Mouse (Mus musculus): ENCODE data around the gene Mpeg1.

Gene Mpeg1

GRCm38 (mm10) chr19:12460282-12461249 lies at the start of gene Mpeg1:
Gene Mpeg1, plus strand, starts transcription at chr19:12460779.
- no peak for DNase-seq (ENCODE audit: low spot score)

GRCm38 (mm10) chr19:12413737-12414136 lies 46.8 kb upstream of the Mpeg1 start:
- DNase-seq (ENCODE audit: low spot score), result peak; percentile 10

- DNase-seq (ENCODE audit: low spot score), result no peak
These were observed 43.2 kb upstream of the Mpeg1 start, which contains the start of gene Olfr1441 for GRCm38 (mm10) chr19:12417361-12417760. Gene Olfr1441, plus strand, starts transcription at chr19:12417433.

GRCm38 (mm10) chr19:12418312-12418711 lies 42.3 kb upstream of the Mpeg1 start:
- DNase-seq (ENCODE audit: low spot score), result no peak

GRCm38 (mm10) chr19:12420555-12420954 lies 40.0 kb upstream of the Mpeg1 start:
- DNase-seq (ENCODE audit: low spot score), result no peak

GRCm38 (mm10) chr19:12421680-12422079 lies 38.9 kb upstream of the Mpeg1 start:
- DNase-seq (ENCODE audit: low spot score), result no peak

GRCm38 (mm10) chr19:12427101-12427500 lies 33.5 kb upstream of the Mpeg1 start:
- no peak for DNase-seq (ENCODE audit: low spot score)

GRCm38 (mm10) chr19:12427605-12428004 lies 33.0 kb upstream of the Mpeg1 start, which contains the start of gene Pfpl:
Gene Pfpl, plus strand, starts transcription at chr19:12427905.
- no peak for DNase-seq (ENCODE audit: low spot score)

- peak; percentile 67 for DNase-seq (ENCODE audit: low spot score)
These were observed 27.5 kb upstream of the Mpeg1 start for GRCm38 (mm10) chr19:12433033-12433432.

- DNase-seq (ENCODE audit: low spot score), result no peak
These were observed 25.6 kb upstream of the Mpeg1 start for GRCm38 (mm10) chr19:12435011-12435416.

- DNase-seq (ENCODE audit: low spot score), result no peak
These were observed 24.6 kb upstream of the Mpeg1 start for GRCm38 (mm10) chr19:12435750-12436524.

- no peak for DNase-seq (ENCODE audit: low spot score)
These were observed 21.0 kb upstream of the Mpeg1 start for GRCm38 (mm10) chr19:12439581-12439980.

- DNase-seq (ENCODE audit: low spot score), result no peak
These were observed 20.4 kb upstream of the Mpeg1 start for GRCm38 (mm10) chr19:12440103-12440725.

GRCm38 (mm10) chr19:12442560-12442959 lies 18.0 kb upstream of the Mpeg1 start:
- DNase-seq (ENCODE audit: low spot score), result no peak

GRCm38 (mm10) chr19:12445014-12445413 lies 15.6 kb upstream of the Mpeg1 start:
- DNase-seq (ENCODE audit: low spot score), result no peak

- DNase-seq (ENCODE audit: low spot score), result no peak
These were observed 3.0 kb upstream of the Mpeg1 start for GRCm38 (mm10) chr19:12457401-12458066.

GRCm38 (mm10) chr19:12459516-12459915 lies 1.1 kb upstream of the Mpeg1 start:
- no peak for DNase-seq (ENCODE audit: low spot score)

GRCm38 (mm10) chr19:12462851-12463721 lies 2.5 kb downstream of the Mpeg1 start:
- no peak for DNase-seq (ENCODE audit: low spot score)

- peak; percentile 33 for DNase-seq (ENCODE audit: low spot score)
These were observed 3.1 kb downstream of the Mpeg1 start for GRCm38 (mm10) chr19:12463722-12464035.

- DNase-seq (ENCODE audit: low spot score), result no peak
These were observed 3.5 kb downstream of the Mpeg1 start for GRCm38 (mm10) chr19:12464127-12464526.

- no peak for DNase-seq (ENCODE audit: low spot score)
These were observed 4.1 kb downstream of the Mpeg1 start for GRCm38 (mm10) chr19:12464674-12465073.

Measured in embryo, embryonic 10.5 days (tissue).